Mouse (Mus musculus) G1E (cell line): ENCODE measurements at regions not wholly inside any gene's neighbourhood (a gene's known extent, or its start where the extent isn't known, plus 50 kb on each side); places are given as distances from the start of the nearest gene placed in this dataset.

ENCODE experiments used
- CTCF ChIP-seq: IDR thresholded peaks from 2 replicates; pipeline ENCODE4 v1.5.1; 2012; ENCODE audit warnings: low read depth, low read length, inconsistent platforms, mixed read lengths
- GATA1 ChIP-seq: IDR thresholded peaks from 2 replicates; pipeline ENCODE4 v1.6.1; 2012; ENCODE audit warnings: borderline replicate concordance, low read length, inconsistent platforms, mixed read lengths
- GATA2 ChIP-seq: IDR thresholded peaks from 2 replicates; pipeline ENCODE4 v1.6.1; 2012; ENCODE audit warnings: low read depth, low read length, inconsistent platforms, borderline replicate concordance
- POLR2AphosphoS5 ChIP-seq: IDR thresholded peaks from 2 replicates; pipeline ENCODE4 v1.6.1; 2012; ENCODE audit warnings: low read depth, low read length, inconsistent platforms; ENCODE audit not compliant: insufficient replicate concordance

DNA sequence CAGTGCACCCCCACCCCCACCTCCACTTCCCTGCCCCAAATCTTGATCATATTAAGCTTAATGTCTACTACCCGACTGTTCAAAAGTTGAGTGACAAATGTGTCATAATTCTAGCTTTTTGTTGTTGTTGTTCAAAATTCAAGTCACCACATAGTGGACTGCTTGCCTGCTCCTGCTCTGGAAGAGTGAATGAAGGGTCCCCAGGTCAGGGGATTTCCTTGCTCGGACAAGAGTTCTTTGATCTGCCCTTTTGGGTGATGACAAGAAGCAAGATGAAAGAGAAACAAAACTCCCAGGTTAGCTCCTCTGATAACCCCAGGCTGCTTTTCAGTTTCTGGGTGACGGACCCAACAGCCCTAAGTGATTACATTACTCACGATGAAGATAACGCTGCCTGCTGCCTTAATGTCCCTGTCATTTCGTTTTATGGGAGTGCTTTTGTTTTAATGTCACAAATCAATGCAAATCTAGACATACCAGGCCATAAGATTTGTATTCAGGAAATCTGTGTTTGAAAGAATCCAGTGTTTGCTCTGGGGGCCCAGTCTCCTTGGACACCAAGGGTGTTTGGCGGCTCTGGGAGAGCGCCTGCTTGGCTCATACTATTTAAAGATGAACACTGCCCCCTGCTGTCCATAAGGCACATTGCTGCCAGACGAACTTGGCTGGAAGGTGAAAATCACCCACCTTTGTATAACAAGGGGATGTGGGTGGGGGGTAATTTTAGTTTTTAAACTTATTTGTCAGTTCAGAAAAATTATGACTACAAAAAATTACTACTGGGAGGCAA lies 172.0 kb upstream of the 1700066M21Rik start:
- TF ChIP-seq CTCF (peak; percentile 68; the same call in 1 of the 2 replicates), GATA1 (no peak), POLR2AphosphoS5 (no peak), GATA2 (no peak)
